Mouse (Mus musculus) small intestine, adult 2 months (tissue): ENCODE measurements around the gene Dock1.

Experiments used
- CTCF ChIP-seq: fragments of 200-500 bp; IDR thresholded peaks from 2 replicates; pipeline ENCODE4 v1.5.1; 2012; ENCODE audit warnings: low read depth, mild to moderate bottlenecking, control low read depth, inconsistent platforms, low read length, moderate library complexity, mixed read lengths; ENCODE audit not compliant: insufficient replicate concordance, insufficient read length; ENCODE audit errors: extremely low read depth
- POLR2A ChIP-seq: fragments of 200-500 bp; IDR thresholded peaks from 2 replicates; pipeline ENCODE4 v1.6.1; 2012; ENCODE audit warnings: low read depth, mild to moderate bottlenecking, control low read depth, inconsistent platforms, low read length, moderate library complexity

DNA sequence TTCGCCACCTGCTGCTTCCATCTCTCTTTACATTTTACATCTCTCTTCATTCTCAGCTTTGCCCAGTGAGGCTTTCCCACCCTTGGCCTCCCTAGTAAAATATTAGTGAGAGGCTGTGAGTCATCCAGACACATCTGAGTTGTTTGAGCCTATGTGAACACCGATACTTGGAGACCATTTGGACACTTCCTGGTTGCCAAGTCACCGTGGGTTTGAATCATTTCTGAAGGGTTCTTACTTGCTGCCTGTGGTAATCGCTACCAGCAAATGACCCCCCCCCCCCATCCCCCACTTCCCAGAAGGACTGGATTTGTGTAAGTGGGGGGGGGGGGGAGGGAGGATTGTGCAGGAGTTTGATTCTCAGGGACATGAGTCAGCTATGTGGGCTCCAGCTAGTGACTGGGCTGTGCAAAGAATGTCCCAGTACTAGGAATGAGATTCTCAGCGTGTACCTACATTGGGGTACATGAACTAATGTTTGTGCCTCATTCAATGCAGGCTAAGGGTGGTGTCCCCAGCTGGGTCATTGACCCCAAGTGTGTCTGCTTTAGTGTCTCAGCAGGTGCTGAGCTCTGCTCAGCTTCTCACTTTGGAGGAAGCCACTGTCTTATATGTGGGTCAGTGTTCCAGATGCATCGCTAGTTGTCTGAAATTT is 103.4 kb downstream of the Dock1 start:
- TF ChIP-seq POLR2A, result no peak
- no peak for TF ChIP-seq CTCF
